Mouse (Mus musculus): Measurements from ENCODE around the gene Il4ra.
A peak's percentile ranks its signal among the peaks of the same experiment; 100 is the strongest.

Il4ra gene

DNA sequence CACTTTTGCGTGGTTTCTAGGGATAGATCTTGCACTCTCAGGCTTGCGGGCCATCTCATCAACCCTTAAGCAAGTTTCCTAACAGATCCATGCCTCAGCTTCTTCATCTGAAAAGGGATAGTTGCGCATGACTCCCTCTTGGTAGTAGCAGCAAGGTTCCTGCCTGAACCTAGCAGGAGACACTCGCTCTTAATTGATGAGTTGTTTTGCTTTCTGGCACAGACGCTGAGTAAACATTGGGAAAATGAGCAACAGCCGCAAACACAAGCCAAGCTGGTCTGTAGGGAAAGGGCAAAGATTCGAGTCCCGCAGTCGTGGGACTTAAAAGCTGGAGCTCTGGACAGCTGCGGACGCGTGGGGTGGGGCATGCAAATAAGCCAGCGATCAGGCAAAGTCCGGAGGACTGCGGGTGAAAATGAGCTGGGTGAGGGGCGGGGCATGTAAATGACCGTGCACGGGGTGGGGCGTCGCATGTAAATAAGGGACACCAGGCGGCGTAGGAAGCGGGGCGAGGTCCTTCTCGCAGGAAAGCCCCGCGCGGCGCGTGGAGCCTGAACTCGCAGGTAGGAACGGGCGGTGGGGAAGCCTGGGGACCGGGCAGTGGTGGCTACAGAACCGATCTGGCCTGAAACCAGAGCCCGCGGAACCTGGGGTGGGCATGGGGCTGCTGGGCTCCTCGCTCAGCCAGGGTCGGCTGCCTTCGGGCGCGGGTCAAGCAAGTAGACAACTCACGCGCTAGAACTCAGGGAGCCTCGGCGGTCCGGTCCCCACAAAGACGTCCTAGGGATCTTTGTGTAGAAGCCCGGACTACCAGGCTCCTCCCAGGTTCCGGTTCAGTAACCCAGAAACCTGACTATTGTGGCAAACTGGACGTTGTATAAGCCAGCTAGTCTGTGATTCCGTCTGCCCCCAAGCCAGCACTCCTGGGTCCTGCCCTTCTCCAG is at the start of gene Il4ra:
Il4ra (plus strand) TSS at position 355 of the 944 bp plus-strand sequence.
- peak; percentile 79 for DNase-seq (ENCODE audit: low spot score)

DNA sequence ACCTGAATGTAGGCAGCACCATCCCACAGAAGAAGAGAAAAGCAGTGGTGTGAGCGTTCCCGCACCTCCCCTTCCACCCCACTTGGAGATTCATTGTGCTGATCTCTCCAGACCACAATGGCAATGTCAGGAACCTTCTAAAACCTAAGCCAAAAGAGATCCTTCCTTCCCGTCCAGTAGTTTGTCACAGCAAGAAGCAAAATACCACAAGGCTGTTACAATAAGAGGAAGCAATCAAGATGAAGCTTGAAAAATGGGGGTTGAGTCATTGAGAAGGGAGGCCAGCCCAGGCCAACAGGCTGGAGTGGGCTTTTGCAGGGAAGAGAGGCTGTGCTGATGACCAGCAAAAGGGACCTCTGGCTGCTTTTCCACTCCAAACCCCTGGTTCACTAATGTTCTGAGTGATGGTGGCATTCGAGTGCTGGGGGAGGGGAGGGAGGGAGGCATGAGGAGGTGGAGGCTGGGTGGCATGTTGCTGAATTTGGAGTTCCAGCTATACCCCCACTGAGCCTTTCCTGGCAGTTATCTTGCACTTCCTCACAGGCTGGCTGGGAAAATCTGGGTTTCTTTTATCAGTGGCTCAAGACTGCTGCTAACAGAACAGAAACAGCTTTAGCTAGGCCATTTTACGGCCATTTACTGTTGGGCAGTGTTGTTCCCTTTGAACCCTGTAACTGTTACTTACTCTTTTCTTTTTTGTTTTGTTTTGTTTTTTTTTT is 48.4 kb upstream of the Il4ra start:
- no peak for DNase-seq (ENCODE audit: low spot score)

DNA sequence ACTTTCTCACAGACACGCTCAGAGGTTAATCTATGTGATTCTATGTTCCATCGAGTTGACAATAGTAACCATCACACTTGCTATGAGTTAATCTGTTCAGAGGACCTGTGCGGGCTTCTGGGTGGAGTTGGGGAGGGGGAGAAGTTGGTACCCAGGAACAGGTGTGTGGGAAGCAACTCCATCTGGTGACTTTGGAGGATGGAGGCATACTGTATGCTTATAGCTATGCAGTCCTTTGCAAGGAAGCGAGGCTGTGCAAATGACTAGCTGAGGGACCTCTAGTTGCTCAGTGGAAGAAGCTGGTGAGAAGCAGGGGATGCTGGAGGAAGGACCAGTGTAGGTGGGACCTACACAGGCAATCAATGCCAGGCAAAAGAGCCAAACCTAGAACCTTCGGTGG is 47.3 kb upstream of the Il4ra start:
- DNase-seq (ENCODE audit: low spot score) = no peak

DNA sequence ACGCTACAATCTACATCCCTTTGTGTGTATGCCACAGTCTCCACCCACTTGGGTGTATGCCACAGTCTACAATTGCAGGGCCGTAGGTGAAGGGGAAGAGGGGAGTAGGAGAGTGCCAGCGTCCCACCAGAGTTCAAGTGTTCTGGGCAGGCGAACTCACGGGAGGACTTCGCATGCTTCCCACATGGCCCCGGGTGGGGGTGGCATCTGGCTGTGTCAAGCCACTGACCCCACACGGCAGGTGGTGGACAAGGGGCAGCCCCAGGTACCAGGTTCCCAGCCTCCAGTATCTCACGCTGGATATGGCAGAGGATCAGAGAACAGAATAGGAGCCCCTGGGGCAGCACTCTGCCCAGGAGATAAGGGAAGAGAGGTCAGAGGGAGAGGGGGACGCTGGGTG is 46.4 kb upstream of the Il4ra start:
- no peak for DNase-seq (ENCODE audit: low spot score)

DNA sequence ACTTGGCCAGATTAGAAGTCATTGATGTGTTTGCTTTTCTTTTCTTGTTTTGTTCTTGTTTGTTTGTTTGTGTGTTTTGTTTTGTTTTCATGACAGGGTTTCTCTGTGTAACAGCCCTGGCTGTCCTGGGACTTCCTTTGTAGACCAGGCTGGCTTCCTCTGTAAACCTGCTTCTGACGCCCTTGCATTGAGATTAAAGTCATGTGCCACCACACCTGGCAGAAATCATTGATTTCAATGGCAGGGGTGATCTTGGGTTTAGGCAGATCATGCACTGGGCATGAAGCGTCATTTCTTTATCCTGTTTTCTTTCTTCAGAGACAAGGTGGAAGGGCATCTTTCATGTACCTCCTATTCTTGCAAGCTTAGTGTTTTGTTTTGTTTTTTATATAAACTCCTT is 44.6 kb upstream of the Il4ra start:
- no peak for DNase-seq (ENCODE audit: low spot score)

DNA sequence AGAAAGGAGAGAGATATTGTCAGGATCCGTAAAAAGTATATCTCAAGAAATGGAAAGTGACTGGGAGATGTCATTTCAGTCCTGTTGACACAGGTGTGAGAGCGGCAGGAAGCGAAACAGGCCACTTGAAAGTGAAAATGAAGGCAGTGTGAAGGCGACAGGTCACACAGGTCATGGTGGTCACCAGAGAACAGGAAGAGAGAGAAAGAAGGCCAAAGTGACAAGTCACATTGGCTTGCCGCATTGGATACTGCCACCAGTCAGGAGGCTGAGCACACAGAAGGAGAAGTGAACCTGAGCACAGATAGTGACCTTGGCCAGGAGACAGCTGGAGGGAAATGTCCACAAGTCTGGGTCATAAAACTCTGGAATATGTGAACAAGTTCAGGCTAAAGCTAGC is 40.5 kb upstream of the Il4ra start:
- DNase-seq (ENCODE audit: low spot score) = no peak

DNA sequence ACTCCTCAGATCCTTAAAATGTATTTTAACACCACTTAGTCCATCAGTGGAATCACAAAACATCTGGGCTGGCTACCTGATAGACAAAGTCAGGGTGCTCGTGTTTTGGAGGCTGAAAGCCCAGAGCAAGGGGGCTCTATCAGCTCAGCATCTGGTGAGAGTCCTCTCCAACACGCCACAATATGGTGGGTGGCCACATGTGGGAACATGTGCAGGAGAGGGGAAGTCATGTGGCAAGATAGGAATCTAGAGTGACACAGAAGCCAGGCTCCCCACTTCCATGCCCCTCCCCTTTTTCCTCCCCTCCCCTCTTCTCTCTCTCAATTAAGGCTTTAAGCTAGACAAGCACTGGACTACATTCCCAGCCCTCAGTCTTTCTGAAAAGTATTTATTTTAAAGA is 40.1 kb upstream of the Il4ra start:
- no peak for DNase-seq (ENCODE audit: low spot score)

DNA sequence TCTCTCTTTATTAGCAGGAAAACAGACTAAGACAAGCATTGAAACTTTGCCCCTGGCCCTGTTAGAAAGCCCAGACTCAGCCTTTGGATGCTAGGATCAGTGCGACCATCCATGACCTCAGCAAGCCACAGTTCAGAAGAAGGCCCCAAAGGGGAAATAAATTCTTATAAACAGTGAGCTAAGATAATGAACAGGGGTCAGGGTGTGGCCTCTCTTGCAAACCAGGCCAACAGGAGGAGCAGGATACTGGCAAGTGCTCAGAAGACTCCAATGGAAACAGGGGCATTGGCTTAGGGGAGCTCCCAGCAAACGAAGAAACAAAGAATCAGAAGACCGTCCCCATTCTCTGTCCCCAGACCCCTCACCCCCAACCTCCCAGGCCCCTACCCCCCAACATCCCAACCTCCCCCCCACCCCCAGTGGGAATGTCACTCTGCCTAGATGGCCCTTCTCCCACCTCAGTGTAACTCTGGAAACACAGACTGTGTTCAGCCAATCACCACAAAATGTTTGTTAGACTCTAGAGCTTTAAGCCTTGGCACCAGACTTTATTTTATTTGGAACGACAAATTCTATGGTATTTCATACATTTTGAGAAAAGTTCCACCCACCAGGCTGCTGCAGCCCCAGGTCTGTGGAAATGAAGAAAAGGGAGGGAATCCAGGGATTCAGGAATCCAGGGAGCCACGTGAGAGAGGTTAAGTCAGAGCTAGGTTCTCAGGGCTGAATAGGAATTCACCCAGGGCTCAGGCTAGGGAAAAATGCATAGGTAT is 36.7 kb upstream of the Il4ra start:
- no peak for DNase-seq (ENCODE audit: low spot score)

DNA sequence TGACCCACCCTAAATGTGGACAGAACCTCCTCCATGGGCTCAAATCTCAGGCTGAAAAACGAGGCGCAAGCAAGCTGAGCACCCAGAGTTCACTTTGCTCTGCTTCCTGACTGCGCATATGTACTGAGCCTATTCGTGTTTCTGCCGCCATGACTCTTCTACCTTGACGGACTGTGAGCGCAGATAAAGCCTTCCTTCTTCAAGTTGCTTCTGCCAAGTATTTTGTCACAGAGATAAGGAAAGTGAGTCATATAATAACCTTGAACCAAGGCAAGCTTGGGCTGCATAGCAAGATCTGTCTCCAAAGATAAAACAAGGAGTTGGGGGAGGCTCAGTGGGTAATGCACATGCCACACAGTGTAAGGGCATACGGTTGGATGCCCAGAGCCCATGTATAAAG is 35.2 kb upstream of the Il4ra start:
- no peak for DNase-seq (ENCODE audit: low spot score)

DNA sequence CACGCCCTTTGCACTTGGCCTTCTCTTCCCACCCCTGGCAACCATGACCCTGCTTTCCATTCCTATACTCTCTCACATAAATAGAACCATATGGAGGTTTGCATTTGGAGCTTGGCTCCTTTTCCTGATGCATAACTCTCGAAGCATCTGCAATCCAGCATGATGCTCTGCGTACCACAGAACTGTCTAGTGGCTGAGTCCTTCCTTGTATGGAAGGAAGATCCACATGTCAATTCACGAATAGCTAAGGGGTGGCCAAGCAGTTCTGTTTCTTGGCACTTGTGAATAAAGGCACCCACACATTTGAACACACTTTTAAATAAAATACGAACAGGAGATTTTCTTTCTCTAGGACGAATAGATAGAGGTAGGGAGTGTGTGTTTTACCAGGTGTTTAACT is 34.5 kb upstream of the Il4ra start:
- DNase-seq (ENCODE audit: low spot score) = no peak

DNA sequence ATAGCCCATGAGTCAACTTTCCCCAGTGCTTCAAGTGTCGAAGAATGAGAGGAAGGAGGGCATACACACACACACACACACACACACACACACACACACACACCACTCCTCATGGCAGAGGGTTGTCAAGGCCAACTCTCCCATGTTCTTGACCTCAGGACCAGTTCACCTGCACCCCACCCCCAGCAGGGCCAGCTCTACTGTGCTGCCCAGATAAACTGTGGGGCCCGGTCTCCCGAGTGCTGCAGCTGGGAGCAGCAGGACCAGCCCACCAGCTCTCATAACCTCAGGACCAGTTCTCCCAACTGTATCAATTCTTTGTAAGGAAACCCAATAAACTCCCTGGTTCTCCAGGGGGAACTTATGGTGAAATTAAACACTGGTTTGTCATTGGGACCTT is 32.2 kb upstream of the Il4ra start:
- DNase-seq (ENCODE audit: low spot score) = no peak

DNA sequence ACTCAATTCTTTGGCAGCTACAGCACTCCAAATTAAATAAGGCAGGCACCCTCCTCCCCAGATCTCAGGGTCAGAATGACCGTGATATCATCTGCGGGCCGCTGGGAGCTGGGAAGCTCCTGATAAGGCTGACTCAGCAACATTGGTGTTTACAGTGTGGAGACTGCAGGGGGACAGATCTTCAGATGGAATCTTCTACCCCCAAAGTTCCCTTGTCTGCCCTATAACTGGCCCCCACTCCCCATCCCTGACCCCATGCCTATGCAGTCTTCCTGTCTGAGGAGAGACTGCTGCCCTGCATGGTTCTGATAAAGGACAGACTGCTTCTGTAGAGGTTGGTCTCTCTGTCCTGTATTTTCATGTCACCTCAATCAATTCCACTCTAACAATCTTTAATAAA is 28.9 kb upstream of the Il4ra start:
- DNase-seq (ENCODE audit: low spot score) = no peak

DNA sequence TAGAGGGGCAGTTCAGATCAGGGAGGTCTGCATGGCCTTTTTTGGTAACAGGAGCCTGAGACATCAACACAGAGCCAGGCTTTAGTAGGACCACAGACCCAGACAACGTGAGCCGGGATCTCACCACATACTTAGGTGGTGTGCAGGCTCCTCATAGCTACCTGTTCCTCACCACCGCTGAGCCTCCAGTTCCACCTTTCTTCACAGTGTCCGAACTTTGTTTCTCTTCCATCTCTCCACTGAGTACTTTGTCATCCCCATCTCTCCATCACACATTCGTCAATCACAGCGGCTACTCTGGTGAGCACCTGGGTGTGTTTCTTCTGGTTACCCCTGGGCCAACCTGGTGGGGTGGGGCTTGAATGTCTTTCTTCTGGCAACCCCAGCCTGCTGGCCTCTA is 24.7 kb upstream of the Il4ra start:
- no peak for DNase-seq (ENCODE audit: low spot score)

DNA sequence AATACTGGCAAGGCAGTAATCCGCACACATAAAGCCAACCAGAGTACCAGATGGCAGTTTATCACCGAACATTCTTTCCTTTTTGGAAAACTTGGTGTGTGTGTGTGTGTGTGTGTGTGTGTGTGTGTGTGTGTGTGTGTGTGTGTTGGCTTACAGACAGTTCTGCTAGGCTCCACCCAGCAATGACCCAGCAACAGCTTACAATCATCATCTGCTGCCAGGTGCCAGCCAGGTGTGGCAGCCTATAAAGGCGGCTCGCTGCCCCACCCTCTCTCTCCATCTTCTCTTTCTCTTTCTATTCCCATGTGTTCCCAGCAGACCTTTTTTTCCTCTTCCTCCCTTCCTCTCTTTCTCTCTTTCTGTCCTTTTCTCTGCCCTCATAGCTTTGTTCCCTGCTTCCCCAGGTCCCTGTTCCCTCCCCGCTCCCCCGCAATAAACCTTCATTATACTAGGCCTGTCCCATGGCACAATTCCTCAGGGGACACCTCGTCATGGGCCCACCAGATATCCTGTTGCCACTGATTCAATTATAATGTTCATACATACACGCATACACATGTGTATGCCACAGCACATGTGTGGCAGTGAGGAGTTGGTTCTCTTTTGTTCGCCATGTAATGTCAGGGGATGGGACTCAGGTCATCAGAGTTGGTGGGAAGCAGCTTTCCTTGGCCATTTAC is 23.9 kb upstream of the Il4ra start:
- DNase-seq (ENCODE audit: low spot score) = no peak

DNA sequence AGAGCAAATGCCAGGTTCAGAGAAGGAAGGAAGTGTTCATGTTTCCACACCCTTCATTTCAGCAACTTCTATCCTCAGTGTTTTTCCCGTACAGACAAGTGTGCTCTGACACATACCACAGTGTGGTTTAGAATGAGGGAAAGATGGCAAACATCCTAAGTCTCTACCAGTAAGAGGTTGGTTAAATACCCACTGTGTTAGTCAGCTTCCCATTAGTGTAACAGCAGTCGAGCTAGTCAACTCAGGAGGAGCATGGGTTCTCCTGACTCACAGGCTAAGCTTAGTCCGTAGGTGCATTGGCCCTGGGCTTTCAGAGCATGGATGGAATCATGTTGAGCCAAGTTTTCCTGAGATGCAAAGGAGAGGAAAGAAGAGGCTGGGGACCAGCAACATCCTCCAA is 12.6 kb upstream of the Il4ra start:
- no peak for DNase-seq (ENCODE audit: low spot score)

DNA sequence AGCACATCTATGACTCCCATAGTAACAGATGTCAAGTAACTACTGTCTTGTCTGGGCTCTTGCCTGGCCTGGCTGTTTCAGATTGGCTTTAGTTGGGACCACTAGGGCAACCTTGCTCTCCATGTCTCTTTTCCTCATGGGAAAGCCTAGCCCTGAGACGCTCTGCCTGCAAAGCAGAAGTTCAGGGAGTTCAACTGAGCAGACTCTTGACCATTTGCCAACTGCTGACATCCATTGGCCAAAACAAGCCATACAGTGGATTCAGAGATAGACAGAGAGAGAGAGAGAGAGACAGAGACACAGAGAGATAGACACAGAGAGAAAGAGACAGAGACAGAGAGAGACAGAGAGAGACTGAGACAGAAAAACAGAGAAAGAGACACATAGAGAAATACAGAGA is 10.9 kb upstream of the Il4ra start:
- peak; percentile 26 for DNase-seq (ENCODE audit: low spot score)

DNA sequence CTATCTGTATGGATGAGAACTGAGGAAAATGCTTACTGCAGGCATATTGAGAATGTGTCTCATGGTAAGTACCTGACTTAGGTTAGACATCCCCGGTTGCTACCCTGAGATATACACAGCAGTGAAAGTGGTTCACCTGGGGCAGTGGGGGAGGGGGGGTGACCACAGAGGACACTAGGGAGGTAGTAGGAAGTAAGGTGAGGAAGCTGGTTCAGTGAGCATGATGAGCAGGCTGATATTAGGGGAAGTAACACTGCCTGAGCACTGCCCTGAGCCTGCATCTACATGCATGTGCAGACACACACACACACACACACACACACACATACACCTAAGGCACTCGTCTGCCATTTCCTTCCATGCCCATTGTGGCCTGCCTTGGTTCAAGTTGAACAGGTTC is 10.1 kb upstream of the Il4ra start:
- DNase-seq (ENCODE audit: low spot score) = no peak

DNA sequence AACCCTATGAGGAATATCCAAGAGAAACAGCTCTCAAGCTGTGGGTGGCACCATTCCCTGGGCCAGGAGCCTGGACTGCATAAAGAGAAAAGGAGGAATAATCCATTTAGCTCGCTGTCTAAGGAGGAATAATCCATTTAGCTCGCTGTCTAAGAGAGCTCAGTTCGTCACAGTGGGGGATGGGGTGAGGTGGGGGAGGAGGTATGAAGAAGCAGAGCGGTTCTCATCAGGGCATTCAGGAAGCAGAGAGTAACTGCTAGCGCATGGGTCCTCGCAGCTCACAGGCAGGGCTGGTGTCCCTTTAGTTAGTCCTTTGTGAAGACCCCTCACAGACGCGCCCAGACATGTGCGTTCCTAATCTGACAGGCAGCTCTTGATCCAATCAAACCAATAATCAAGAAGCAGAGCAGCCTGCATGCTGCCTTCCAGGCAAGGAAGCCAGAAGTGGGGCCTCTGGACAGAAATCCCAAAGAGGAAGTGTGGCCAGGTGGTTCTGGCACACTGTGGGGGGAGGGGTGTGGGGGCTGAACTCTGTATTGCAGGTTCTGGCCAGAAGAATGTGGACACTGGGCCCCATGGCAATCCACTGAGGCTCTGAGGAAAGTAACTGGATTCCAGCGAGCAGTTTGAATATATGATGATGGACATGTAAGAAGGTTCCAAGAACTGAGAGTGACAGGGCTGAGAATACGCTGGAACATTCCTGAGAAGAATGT is 9.4 kb upstream of the Il4ra start:
- no peak for DNase-seq (ENCODE audit: low spot score)

DNA sequence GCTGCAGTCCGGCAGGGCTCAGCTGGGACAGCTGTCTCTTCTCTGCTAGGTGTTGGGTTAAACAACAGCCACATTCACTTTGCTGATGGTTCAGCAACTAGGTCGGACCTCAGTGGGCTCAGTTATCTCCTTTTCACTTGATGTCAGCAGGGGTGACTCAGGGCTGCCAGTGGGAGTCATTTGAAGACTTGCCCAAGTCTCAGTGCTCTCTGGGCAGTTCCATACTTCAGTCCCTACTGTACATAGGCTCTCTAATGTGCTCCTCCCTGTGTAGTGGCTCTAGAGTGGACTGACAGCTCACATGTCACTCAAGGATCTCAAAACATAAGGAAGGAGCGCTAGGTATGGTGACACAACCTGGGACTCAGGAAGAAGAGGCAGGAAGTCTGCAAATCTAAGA is 8.4 kb upstream of the Il4ra start:
- DNase-seq (ENCODE audit: low spot score) = no peak

DNA sequence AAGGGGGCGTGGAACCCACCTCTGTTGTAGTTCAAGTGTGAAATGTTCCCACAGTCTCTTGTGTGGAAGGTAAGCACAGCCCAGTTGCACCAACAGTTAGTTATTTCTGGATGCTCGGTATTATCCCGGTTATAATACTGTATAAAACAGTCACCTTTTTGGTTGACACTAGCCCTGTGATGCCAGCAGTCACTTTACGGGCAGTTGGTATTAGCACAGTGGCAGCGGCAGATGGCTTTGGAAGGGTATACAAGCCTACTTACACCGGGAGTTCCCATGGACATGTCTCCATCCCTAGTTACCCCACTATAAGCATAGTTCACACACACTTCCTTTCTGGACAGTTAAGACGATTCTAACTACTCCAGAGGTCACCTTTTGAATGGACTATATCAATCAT is 6.6 kb upstream of the Il4ra start:
- no peak for DNase-seq (ENCODE audit: low spot score)

DNA sequence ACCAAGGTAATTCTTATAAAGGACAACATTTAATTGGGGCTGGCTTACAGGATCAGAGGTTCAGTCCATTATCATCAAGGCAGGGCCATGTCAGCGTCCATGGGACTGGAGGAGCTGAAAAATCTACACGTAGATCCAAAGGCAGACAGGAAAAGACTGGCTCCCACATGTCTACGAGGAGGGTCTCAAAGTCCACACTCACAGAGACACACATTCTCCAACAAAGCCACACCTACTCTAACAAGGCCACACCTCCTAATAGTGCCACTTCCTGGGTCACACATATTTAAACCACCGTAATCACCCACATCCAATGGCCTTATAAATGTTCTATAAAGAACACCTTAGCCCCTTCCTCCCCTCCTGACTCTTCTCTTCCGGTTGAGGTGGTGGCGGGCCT is 5.2 kb upstream of the Il4ra start:
- no peak for DNase-seq (ENCODE audit: low spot score)

DNA sequence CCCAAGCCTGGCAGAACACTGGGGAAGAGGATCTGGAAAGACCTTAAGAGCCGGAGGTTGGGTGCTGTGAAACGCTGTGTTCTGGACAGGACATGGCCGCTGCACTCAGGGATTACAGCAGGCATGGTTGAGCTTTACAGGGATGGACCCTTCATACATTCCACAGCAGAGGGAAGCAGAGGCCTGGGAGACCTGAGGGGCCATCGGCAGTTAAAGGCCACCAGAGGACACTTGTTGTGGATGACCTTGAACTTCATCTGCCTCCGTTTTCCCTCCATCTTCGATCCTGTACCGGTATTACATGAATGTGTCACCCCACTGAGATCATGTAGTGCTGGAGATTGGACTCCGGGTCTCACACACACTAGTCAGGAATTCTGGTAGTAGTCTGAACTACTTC is 2.0 kb upstream of the Il4ra start:
- no peak for DNase-seq (ENCODE audit: low spot score)
